Mouse (Mus musculus) B cell, adult 2 months (primary cell): ENCODE results near the gene Dctn1.

Experiments
- DNase-seq, 2 experiments: peaks; one replicate each; pipeline ENCODE4 v3.0.0; 2022

The Dctn1 gene

GRCm38 (mm10) chr6:83237123-83237522 lies 71.4 kb downstream of the Dctn1 start:
- no peak for DNase-seq

GRCm38 (mm10) chr6:83244422-83245061 lies 78.8 kb downstream of the Dctn1 start:
- no peak for DNase-seq

- no peak for DNase-seq
Observed at GRCm38 (mm10) chr6:83245134-83245533, 79.4 kb downstream of the Dctn1 start.

- no peak for DNase-seq
Observed at GRCm38 (mm10) chr6:83245997-83246396, 80.3 kb downstream of the Dctn1 start.

GRCm38 (mm10) chr6:83246750-83247149 lies 81.0 kb downstream of the Dctn1 start:
- no peak for DNase-seq

GRCm38 (mm10) chr6:83247153-83247552 lies 81.4 kb downstream of the Dctn1 start:
- DNase-seq: no peak
